In genomic region chr2:64973125-64973524, GRCm38 (mm10) we compare ENCODE assay signal across 27 mouse cellular contexts. TPM values are rescaled to one million over a fixed set of nuclear protein-coding genes. Genes with fewer than 3 reads are reported as not detected.
A peak's percentile ranks its signal among the peaks of the same experiment; 100 is the strongest.
DNase-seq lines count a peak whose midpoint lies in the region; ATAC-seq and TF ChIP-seq lines count a peak whose summit lies in the region.
"Had no signal": no experiment of that assay in that cellular context is flagged by ENCODE, and none has a peak within 500 bp of the region (broad histone marks: within the 10 kb centered on the region; RNA-seq: fewer than 3 reads in every experiment).

No protein-coding gene starts in this region.

- no peaks in the 10 kb centered on the region for H3K36me3 ChIP-seq in heart, embryonic 16.5 days (ENCODE audit: control insufficient read depth, insufficient read depth)
- no peaks in the 10 kb centered on the region for H3K36me3 ChIP-seq in liver, postnatal 0 days (replicated peaks; ENCODE audit: insufficient read depth, low read length)
- no peaks in the 10 kb centered on the region for H3K36me3 ChIP-seq in liver, embryonic 11.5 days (ENCODE audit: control insufficient read depth, insufficient read depth, low read length)
- H3K36me3 ChIP-seq: embryonic facial prominence, embryonic 12.5 days; hindbrain, embryonic 15.5 days; intestine, embryonic 15.5 days; limb, embryonic 10.5 days; liver, embryonic 13.5 days; midbrain, embryonic 15.5 days had no signal

- ATAC-seq in heart, embryonic 16.5 days (replicated peaks; ENCODE audit: extremely low read depth, insufficient read depth, low FRiP score), result peak; percentile 39; the same call in 1 of the 2 replicates
- no peak for ATAC-seq in liver, postnatal 0 days
- ATAC-seq in liver, embryonic 11.5 days (replicated peaks; ENCODE audit: low FRiP score), result no peak
- ATAC-seq: forebrain, embryonic 13.5 days; intestine, embryonic 15.5 days; lung, postnatal 0 days; midbrain, embryonic 15.5 days had no signal

- H3K27me3 ChIP-seq in heart, embryonic 16.5 days (ENCODE audit: control insufficient read depth, insufficient read depth, low read length), result no peaks in the 10 kb centered on the region
- no peaks in the 10 kb centered on the region for H3K27me3 ChIP-seq in liver, postnatal 0 days (ENCODE audit: insufficient read depth, low read length)
- no peaks in the 10 kb centered on the region for H3K27me3 ChIP-seq in liver, embryonic 11.5 days (replicated peaks; ENCODE audit: control insufficient read depth, insufficient read depth, low read length)
- H3K27me3 ChIP-seq: CH12.LX; embryonic facial prominence, embryonic 12.5 days; forebrain, embryonic 13.5 days; hindbrain, embryonic 15.5 days; intestine, embryonic 15.5 days; liver, embryonic 13.5 days; midbrain, embryonic 15.5 days had no signal

- peaks cover 25% of the 10 kb centered on the region for H3K4me1 ChIP-seq in heart, embryonic 16.5 days (ENCODE audit: control insufficient read depth, insufficient read depth, low read length)
- H3K4me1 ChIP-seq in liver, postnatal 0 days (ENCODE audit: insufficient read depth), result no peaks in the 10 kb centered on the region; the same call in none of the 2 replicates
- H3K4me1 ChIP-seq in liver, embryonic 11.5 days (replicated peaks; ENCODE audit: control insufficient read depth, insufficient read depth, low read length), result no peaks in the 10 kb centered on the region; the same call in 1 of the 2 replicates
- H3K4me1 ChIP-seq: embryonic facial prominence, embryonic 12.5 days; forebrain, embryonic 13.5 days; hindbrain, embryonic 15.5 days; intestine, embryonic 15.5 days; midbrain, embryonic 15.5 days had no signal

- TF ChIP-seq CTCF in gastrocnemius, adult 2 months (IDR thresholded peaks at IDR 0.05), result no peak
- TF ChIP-seq CTCF in liver, postnatal 0 days (IDR thresholded peaks at IDR 0.05; ENCODE audit: low read depth), result no peak

- H3K9ac ChIP-seq in heart, embryonic 16.5 days (ENCODE audit: low read length), result no peak overlapping the region
- H3K9ac ChIP-seq in liver, postnatal 0 days (replicated peaks), result no peak overlapping the region
- H3K9ac ChIP-seq in liver, embryonic 11.5 days (ENCODE audit: low read depth, low read length), result no peak overlapping the region
- H3K9ac ChIP-seq: embryonic facial prominence, embryonic 12.5 days; forebrain, embryonic 13.5 days; hindbrain, embryonic 15.5 days; intestine, embryonic 15.5 days; liver, embryonic 13.5 days; midbrain, embryonic 15.5 days had no signal

- no peaks in the 10 kb centered on the region for H3K9me3 ChIP-seq in heart, embryonic 16.5 days (replicated peaks; ENCODE audit: control insufficient read depth, low read length)
- no peaks in the 10 kb centered on the region for H3K9me3 ChIP-seq in liver, postnatal 0 days (ENCODE audit: low read length)
- no peaks in the 10 kb centered on the region for H3K9me3 ChIP-seq in liver, embryonic 11.5 days (ENCODE audit: control insufficient read depth, low read length)
- H3K9me3 ChIP-seq: embryonic facial prominence, embryonic 12.5 days; forebrain, embryonic 13.5 days; hindbrain, embryonic 15.5 days; intestine, embryonic 15.5 days; limb, embryonic 10.5 days; liver, embryonic 13.5 days; midbrain, embryonic 15.5 days had no signal

- TF ChIP-seq EP300 in liver, postnatal 0 days (IDR thresholded peaks at IDR 0.05; ENCODE audit: low read depth), result no peak

- no peak overlapping the region for H3K4me2 ChIP-seq in heart, embryonic 16.5 days (ENCODE audit: low read depth, low read length)
- no peak overlapping the region for H3K4me2 ChIP-seq in liver, postnatal 0 days (ENCODE audit: low read depth, low read length)
- no peak overlapping the region for H3K4me2 ChIP-seq in liver, embryonic 11.5 days
- H3K4me2 ChIP-seq: embryonic facial prominence, embryonic 12.5 days; forebrain, embryonic 13.5 days; hindbrain, embryonic 15.5 days; intestine, embryonic 15.5 days; liver, embryonic 13.5 days; midbrain, embryonic 15.5 days had no signal

- DNase-seq in gastrocnemius, adult 2 months, result no peak
- DNase-seq in gastrocnemius, postnatal 4 days (ENCODE audit: low spot score in 2 of 2), result no peak
- DNase-seq in heart, adult 8-10 months (ENCODE audit: low spot score), result no peak
- DNase-seq in liver, postnatal 0 days, result no peak
- no peak for DNase-seq in liver, embryonic 11.5 days (ENCODE audit: low spot score)
- peak; percentile 20 for DNase-seq in heart, postnatal 4 days
- DNase-seq: cerebellum, adult 11 months; cerebellum, postnatal 10 days; gastrocnemius, postnatal 10 days; kidney, postnatal 14 days; liver, embryonic 13.5 days; right cerebral cortex, postnatal 14 days; spleen, adult 18-20 months; thymus, adult 18-20 months; thymus, postnatal 4 days had no signal

- 26% methylated on average over 1 of the region's 1 CpGs for WGBS in heart, embryonic 16.5 days
- 58% methylated on average over 1 of the region's 1 CpGs for WGBS in liver, postnatal 0 days (ENCODE audit: insufficient replicate concordance)
- 63% methylated on average over 1 of the region's 1 CpGs for WGBS in liver, embryonic 11.5 days

- intact Hi-C loops in gastrocnemius, adult 2 months (cut with DNase I), result no loop called here

- peak overlapping the region; percentile 35; the same call in 1 of the 2 replicates for H3K27ac ChIP-seq in gastrocnemius, adult 2 months
- H3K27ac ChIP-seq in heart, embryonic 16.5 days (ENCODE audit: low read length), result peak overlapping the region; percentile 54
- peak overlapping the region; percentile 73 for H3K27ac ChIP-seq in liver, postnatal 0 days (ENCODE audit: low read depth)
- H3K27ac ChIP-seq in liver, embryonic 11.5 days (ENCODE audit: low read depth, low read length), result no peak overlapping the region
- H3K27ac ChIP-seq: embryonic facial prominence, embryonic 12.5 days; forebrain, embryonic 13.5 days; hindbrain, embryonic 15.5 days; intestine, embryonic 15.5 days; limb, embryonic 10.5 days; liver, embryonic 13.5 days; midbrain, embryonic 15.5 days had no signal

- H3K4me3 ChIP-seq in gastrocnemius, adult 2 months, result no peak overlapping the region
- no peak overlapping the region for H3K4me3 ChIP-seq in heart, embryonic 16.5 days (ENCODE audit: low read length)
- no peak overlapping the region for H3K4me3 ChIP-seq in liver, postnatal 0 days (ENCODE audit: low read depth, low read length)
- H3K4me3 ChIP-seq in liver, embryonic 11.5 days (ENCODE audit: low read depth, low read length), result no peak overlapping the region
- H3K4me3 ChIP-seq: embryonic facial prominence, embryonic 12.5 days; erythroblast, embryonic 14.5 days; forebrain, embryonic 13.5 days; hindbrain, embryonic 15.5 days; intestine, embryonic 15.5 days; limb, embryonic 10.5 days; liver, embryonic 13.5 days; midbrain, embryonic 15.5 days; myocyte had no signal

RNA-seq across cellular contexts. Expression of gene Grb14, which starts 51.7 kb away (rescaled TPM):
- 10 to 100 TPM; 11.4 to 32.4 TPM for total RNA-seq in gastrocnemius, adult 2 months (2021)
- 10 to 100 TPM; 12.7 to 15.8 TPM for total RNA-seq in gastrocnemius, postnatal 4 days (2021)
- 121 and 135 TPM in 2 replicates for polyA plus RNA-seq in heart, embryonic 16.5 days (2015; fragmentation: Nextera tagmentation; extraction: Ambion mirVana)
- total RNA-seq in heart, adult 8-10 months (2022), result 100 to 1,000 TPM; 199 to 254 (median 223) TPM
- 39.9 and 45.7 TPM in 2 replicates for polyA plus RNA-seq in liver, postnatal 0 days (2015; fragmentation: Nextera tagmentation; extraction: Ambion mirVana)
- 7.7 and 8.1 TPM in 2 replicates for polyA plus RNA-seq in liver, embryonic 11.5 days (2014; fragmentation: Nextera tagmentation; extraction: Ambion mirVana)
- 100 to 1,000 TPM; 108 to 111 TPM for total RNA-seq in heart, postnatal 4 days (2021)
- total RNA-seq: MEL had no signal
